Mouse (Mus musculus) thymus, adult 2 months (tissue): ENCODE results near the gene Hp1bp3.

Experiments used
- CTCF ChIP-seq: fragments of 200-500 bp; IDR thresholded peaks from 2 replicates; pipeline ENCODE4 v1.5.1; 2012; ENCODE audit warnings: mild to moderate bottlenecking, control low read depth, low read length, moderate library complexity, borderline replicate concordance; ENCODE audit not compliant: control insufficient read depth, poor library complexity, insufficient read depth; ENCODE audit errors: extremely low read depth
- POLR2A ChIP-seq: fragments of 200-500 bp; IDR thresholded peaks from 2 replicates; pipeline ENCODE4 v1.6.1; 2012; ENCODE audit warnings: mild to moderate bottlenecking, low read length, control low read depth, moderate library complexity; ENCODE audit not compliant: control insufficient read depth, poor library complexity, insufficient read depth; ENCODE audit errors: extremely low read depth

DNA sequence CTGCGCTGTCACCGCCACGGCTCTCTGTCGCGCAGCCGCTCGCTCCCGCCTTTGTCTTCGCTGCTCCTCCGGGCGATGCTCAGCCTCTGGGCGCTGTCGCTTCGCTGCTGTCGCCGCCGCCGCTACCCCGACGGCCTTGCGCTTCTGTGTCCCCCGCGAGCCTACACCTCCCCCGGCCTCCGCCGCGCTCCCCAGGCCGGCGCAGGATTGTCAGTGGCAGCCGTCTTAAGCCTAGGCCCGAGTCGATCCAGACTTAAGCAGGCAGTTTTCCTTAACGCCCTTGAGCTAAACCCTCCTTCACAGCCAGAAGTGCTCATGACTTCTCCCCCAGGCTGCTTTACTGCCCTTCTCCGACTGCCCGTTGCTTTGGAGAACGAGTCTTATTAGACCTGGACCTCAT, 1.3 kb downstream of the Hp1bp3 start:
- no peak for TF ChIP-seq CTCF
- TF ChIP-seq POLR2A = no peak
